Mouse (Mus musculus) MEL (cell line): ENCODE data around the gene Ppwd1.

Source experiments
- CHD1 ChIP-seq: IDR thresholded peaks from 2 replicates; pipeline ENCODE4 v1.6.1; 2012; ENCODE audit warnings: low read depth, mild to moderate bottlenecking, inconsistent platforms, low read length, improper control_type of control experiment
- CTCF ChIP-seq, 3 experiments: IDR thresholded peaks in 2 of 3; conservative IDR thresholded peaks in 1 of 3; 2 replicates each; pipeline ENCODE4 v1.5.1; 2011 to 2012; ENCODE audit warnings: low read length in 3 of 3, low read depth in 2 of 3, mild to moderate bottlenecking in 2 of 3, improper control_type of control experiment in 1 of 3, inconsistent platforms in 1 of 3, mixed read lengths in 1 of 3, moderate library complexity in 1 of 3; ENCODE audit not compliant: control insufficient read depth in 1 of 3, insufficient read depth in 1 of 3, poor library complexity in 1 of 3, severe bottlenecking in 1 of 3
- EP300 ChIP-seq, 2 experiments: IDR thresholded peaks; 2 replicates each; pipeline ENCODE4 v1.6.1; 2011; ENCODE audit warnings: improper control_type of control experiment in 2 of 2, low read length in 2 of 2, low read depth in 1 of 2, mild to moderate bottlenecking in 1 of 2
- JUND ChIP-seq: IDR thresholded peaks from 2 replicates; pipeline ENCODE4 v1.6.1; 2011; ENCODE audit warnings: low read depth, mild to moderate bottlenecking, improper control_type of control experiment, low read length
- MAX ChIP-seq: IDR thresholded peaks from 2 replicates; pipeline ENCODE4 v1.6.1; 2011; ENCODE audit warnings: low read length, improper control_type of control experiment
- SIN3A ChIP-seq: IDR thresholded peaks from 2 replicates; pipeline ENCODE4 v1.6.1; 2012; ENCODE audit warnings: low read length, improper control_type of control experiment, inconsistent platforms
- SMC3 ChIP-seq: IDR thresholded peaks from 2 replicates; pipeline ENCODE4 v1.6.1; 2011; ENCODE audit warnings: low read depth, low read length, improper control_type of control experiment
- TBP ChIP-seq: IDR thresholded peaks from 2 replicates; pipeline ENCODE4 v1.8.0; 2011; ENCODE audit warnings: low read depth, low read length, improper control_type of control experiment
- ZC3H11A ChIP-seq: IDR thresholded peaks from 2 replicates; pipeline ENCODE4 v1.6.1; 2012; ENCODE audit warnings: low read depth, mild to moderate bottlenecking, inconsistent platforms, low read length, improper control_type of control experiment
- ZNF384 ChIP-seq: IDR thresholded peaks from 2 replicates; pipeline ENCODE4 v1.6.1; 2012; ENCODE audit warnings: low read depth, mild to moderate bottlenecking, inconsistent platforms, low read length, improper control_type of control experiment

GRCm38 (mm10) chr13:104176874-104177273 is 51.8 kb downstream of the Ppwd1 start:
- TF ChIP-seq TBP (no peak), CHD1 (0 out of 2 replicates have a peak, but pooled peaks have one; percentile 22), CTCF (IDR thresholded peaks at IDR 0.05 in 2 of 3, conservative IDR thresholded peaks at IDR 0.05 in 1 of 3; ENCODE audit: control insufficient read depth in 1 of 3, insufficient read depth in 1 of 3, low read depth in 2 of 3, low read length in 3 of 3, poor library complexity in 1 of 3, severe bottlenecking in 1 of 3) (no peak), EP300 (IDR thresholded peaks at IDR 0.05; ENCODE audit: low read depth in 1 of 2, low read length in 2 of 2) (peak in 1 of 2 experiments; percentile 45; a peak in 2 of 4 replicates), ZNF384 (no peak), ZC3H11A (no peak), MAX (no peak), JUND (no peak), SIN3A (no peak), SMC3 (no peak)
